10 mouse cellular contexts compared by ENCODE assay signal in genomic region chr17:71561631-71562030, GRCm38 (mm10). TPM values are rescaled to one million over a fixed set of nuclear protein-coding genes. Genes with fewer than 3 reads are reported as not detected.
A peak's percentile ranks its signal among the peaks of the same experiment; 100 is the strongest.
DNase-seq lines count a peak whose midpoint lies in the region; ATAC-seq and TF ChIP-seq lines count a peak whose summit lies in the region.
"Had no signal": no experiment of that assay in that cellular context is flagged by ENCODE, and none has a peak within 500 bp of the region (broad histone marks: within the 10 kb centered on the region; RNA-seq: fewer than 3 reads in every experiment).

No protein-coding gene starts in this region.

- peak; percentile 93 for TF ChIP-seq CTCF in layer of hippocampus, adult 2 months (conservative IDR thresholded peaks at IDR 0.05)

- ATAC-seq in CD4-positive, CD25-positive, alpha-beta regulatory T cell, adult 4 months = peak; percentile 64

- no peak overlapping the region for H3K4me3 ChIP-seq in layer of hippocampus, adult 2 months
- H3K4me3 ChIP-seq: embryonic facial prominence, embryonic 15.5 days; neural tube, embryonic 13.5 days had no signal

- no peak overlapping the region for H3K27ac ChIP-seq in layer of hippocampus, adult 2 months
- H3K27ac ChIP-seq: embryonic facial prominence, embryonic 15.5 days; neural tube, embryonic 13.5 days had no signal

- peak; percentile 39 to 50 for DNase-seq in cerebellum, adult 18-20 months
- no peak for DNase-seq in cerebellum, adult 9-11 months
- DNase-seq in layer of hippocampus, adult 2 months (ENCODE audit: low spot score in 2 of 2) = peak in 1 of 2 experiments; percentile 67
- DNase-seq in layer of hippocampus, adult 9-10 months (ENCODE audit: low spot score) = no peak
- DNase-seq in embryo, embryonic 10 days (ENCODE audit: low spot score) = peak; percentile 46
- peak; percentile 51 for DNase-seq in lung, postnatal 10 days
- DNase-seq in spleen, adult 12 weeks (ENCODE audit: low spot score) = no peak

RNA-seq across cellular contexts. Expression of gene Spdya, which starts 9.8 kb away (rescaled TPM):
- 1 to 10 TPM in 1 of 2 experiments, under 1 TPM in 1; 1.00 to 1.2 TPM for total RNA-seq in layer of hippocampus, adult 2 months (2021)
- 1 to 10 TPM; 1.1 to 2.2 TPM for polyA plus RNA-seq in CD4-positive, CD25-positive, alpha-beta regulatory T cell, adult 4 months (2017; shearing (Covaris generic))

RNA-seq across cellular contexts. Expression of gene Ndc80, which starts 35.0 kb away (rescaled TPM):
- total RNA-seq in layer of hippocampus, adult 2 months (2021) = under 1 TPM; 0.49 to 0.90 TPM
- 10 to 100 TPM; 11.1 to 20.0 TPM for polyA plus RNA-seq in CD4-positive, CD25-positive, alpha-beta regulatory T cell, adult 4 months (2017; shearing (Covaris generic))

RNA-seq across cellular contexts. Expression of gene Wdr43, which starts 54.1 kb away (rescaled TPM):
- 10 to 100 TPM; 28.2 TPM for total RNA-seq in layer of hippocampus, adult 2 months (2021)
- polyA plus RNA-seq in CD4-positive, CD25-positive, alpha-beta regulatory T cell, adult 4 months (2017; shearing (Covaris generic)) = 100 to 1,000 TPM; 134 to 151 TPM

Comparison
In these comparisons a context has a peak if more than half of its experiments do, and no peak if none do; other contexts are left out.
1. DNase-seq: peak in cerebellum, adult 18-20 months (2 of 2), embryo, embryonic 10 days (single experiment) and lung, postnatal 10 days (single experiment); none in cerebellum, adult 9-11 months (single experiment), layer of hippocampus, adult 9-10 months (single experiment) and spleen, adult 12 weeks (single experiment).